Mouse (Mus musculus) hindbrain, embryonic 11.5 days (tissue): Measurements from ENCODE around the gene Fli1. TPM values are rescaled to one million over a fixed set of nuclear protein-coding genes. Genes with fewer than 3 reads are reported as not detected.

Source experiments
- ATAC-seq: fragments of 200-750 bp; cut with Nextera tagmentation; 2 replicates; pipeline ENCODE4 v1.8.0; 2017; ENCODE audit warnings: mild to moderate bottlenecking, moderate TSS enrichment, moderate library complexity; ENCODE audit not compliant: low FRiP score
- DNase-seq: peaks from one replicate; pipeline ENCODE4 v3.0.0-alpha.2; 2015; ENCODE audit warnings: low spot score
- H3K27ac ChIP-seq: fragments of 300-500 bp; sonication (generic); 2 replicates; pipeline ENCODE4 v1.5.1; 2014; ENCODE audit warnings: mild to moderate bottlenecking, low read depth, low read length
- H3K27me3 ChIP-seq: fragments of 300-500 bp; sonication (generic); 2 replicates; pipeline ENCODE4 v1.6.1; 2014; ENCODE audit warnings: mild to moderate bottlenecking, low read length, moderate library complexity, mixed read lengths; ENCODE audit not compliant: control insufficient read depth, insufficient read depth
- H3K36me3 ChIP-seq: fragments of 300-500 bp; sonication (generic); 2 replicates; pipeline ENCODE4 v1.6.1; 2014; ENCODE audit warnings: mild to moderate bottlenecking, low read length, moderate library complexity, mixed read lengths; ENCODE audit not compliant: control insufficient read depth, insufficient read depth
- H3K4me1 ChIP-seq: fragments of 300-500 bp; sonication (generic); replicated peaks from 2 replicates; pipeline ENCODE4 v1.6.1; 2014; ENCODE audit warnings: low read length, mixed read lengths; ENCODE audit not compliant: control insufficient read depth, insufficient read depth
- H3K4me2 ChIP-seq: fragments of 300-500 bp; sonication (generic); replicated peaks from 2 replicates; pipeline ENCODE4 v1.6.1; 2014; ENCODE audit warnings: mild to moderate bottlenecking, low read depth, low read length
- H3K4me3 ChIP-seq: fragments of 300-500 bp; sonication (generic); 2 replicates; pipeline ENCODE4 v1.5.1; 2014; ENCODE audit warnings: low read depth, low read length
- H3K9ac ChIP-seq: fragments of 300-500 bp; sonication (generic); 2 replicates; pipeline ENCODE4 v1.6.1; 2014; ENCODE audit warnings: low read depth, low read length
- H3K9me3 ChIP-seq: fragments of 300-500 bp; sonication (generic); 2 replicates; pipeline ENCODE4 v1.6.1; 2016; ENCODE audit warnings: low read length; ENCODE audit not compliant: control insufficient read depth
- WGBS: fragments of 180-500 bp; shearing (Covaris S2); extraction: QIAGEN DNeasy Blood & Tissue Kit; methylation state at CpG from one replicate; pipeline ENCODE4 v1.1.7; 2014; 5-methylcytosine and 5-hydroxymethylcytosine counted together
- polyA plus RNA-seq: library from polyadenylated mRNA; unstranded; fragments of >200 nt; fragmentation: Nextera tagmentation; extraction: Ambion mirVana; gene quantifications from 2 replicates; pipeline ENCODE4 v1.2.1, GENCODE M21; 2014

Fli1 gene
- polyA plus RNA-seq, 1 experiment from 2014 or later: 22.2 TPM

DNA sequence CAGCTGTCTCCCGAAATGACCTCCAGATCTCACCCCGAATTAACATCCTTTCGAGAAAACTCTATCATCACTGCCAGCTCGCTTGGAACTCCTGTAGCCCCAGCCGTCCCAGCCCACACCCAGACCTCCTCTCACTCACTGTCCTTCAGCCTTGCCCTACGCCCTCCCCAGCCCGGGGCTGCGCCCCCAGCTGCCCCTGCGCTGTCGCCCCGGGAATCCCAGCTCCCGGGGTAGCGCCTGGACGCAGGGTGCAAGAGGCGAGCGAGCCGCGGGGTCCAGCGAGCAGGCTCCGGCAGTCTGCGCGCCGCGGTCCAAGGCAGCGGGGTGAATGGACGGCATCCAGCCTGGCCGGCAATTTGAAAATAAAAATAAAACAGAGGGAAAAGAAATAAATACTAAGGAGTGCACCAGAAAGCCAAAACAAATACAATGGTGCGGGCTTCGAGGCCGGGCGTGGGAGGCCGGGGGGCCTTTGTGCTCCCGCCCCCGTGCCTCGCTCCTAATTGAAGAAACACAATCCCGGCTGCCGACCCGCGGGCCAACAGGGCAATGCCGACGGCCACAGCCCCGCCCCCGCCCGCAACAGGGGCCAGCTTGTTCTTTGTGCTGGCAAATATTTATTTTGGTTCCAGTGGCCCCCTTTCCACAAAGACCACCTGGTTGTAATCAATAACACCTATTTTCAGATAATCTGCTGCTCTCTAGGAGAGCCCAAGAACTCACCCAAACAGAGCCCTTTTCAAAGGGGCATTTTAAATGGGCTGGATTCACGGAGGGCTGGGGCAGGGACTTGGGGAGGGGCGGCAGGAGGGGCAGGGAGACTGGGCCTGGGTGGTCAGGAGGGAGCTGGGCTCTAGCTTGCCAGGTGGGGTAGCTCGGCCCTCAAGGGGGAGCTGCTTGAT, 133.3 kb downstream of the Fli1 start:
- ATAC-seq (peak; percentile 70), DNase-seq (peak; percentile 72)
- peak overlapping the region; percentile 97 for H3K4me2 ChIP-seq
- peaks cover 4% of the 10 kb centered on the region; the same call in 1 of the 2 replicates for H3K4me1 ChIP-seq
- peak overlapping the region; percentile 33; the same call in 1 of the 2 replicates for H3K27ac ChIP-seq
- H3K9ac ChIP-seq: peak overlapping the region; percentile 65
- WGBS: under 1% methylated on average over 47 of the region's 47 CpGs
- H3K36me3 ChIP-seq: no peaks in the 10 kb centered on the region
- peak overlapping the region; percentile 46 for H3K4me3 ChIP-seq
- H3K9me3 ChIP-seq: no peaks in the 10 kb centered on the region
- peaks cover 8% of the 10 kb centered on the region; the same call in 1 of the 2 replicates for H3K27me3 ChIP-seq

DNA sequence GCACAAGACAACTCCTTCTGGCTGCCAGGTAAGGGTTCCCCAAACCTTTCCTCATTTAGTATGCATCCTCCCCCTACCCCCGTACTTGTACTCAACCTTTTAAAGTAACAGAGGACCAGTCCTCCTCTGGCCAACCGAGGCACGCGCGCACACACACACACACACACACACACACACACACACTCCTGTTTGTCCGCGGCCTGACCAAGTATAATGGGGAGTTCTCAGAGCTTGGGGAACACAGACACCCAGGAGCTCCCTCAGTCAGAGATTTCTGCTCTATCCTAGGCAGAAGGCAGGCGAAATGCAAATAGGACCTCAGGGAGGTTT, 134.0 kb downstream of the Fli1 start:
- 2% methylated on average over 8 of the region's 8 CpGs for WGBS
- H3K36me3 ChIP-seq: no peaks in the 10 kb centered on the region
- H3K9me3 ChIP-seq: no peaks in the 10 kb centered on the region
- H3K9ac ChIP-seq: peak overlapping the region; percentile 65; the same call in 1 of the 2 replicates
- H3K4me2 ChIP-seq: peak overlapping the region; percentile 97
- ATAC-seq (peak; percentile 63), DNase-seq (no peak)
- H3K4me1 ChIP-seq: peaks cover 4% of the 10 kb centered on the region; the same call in 1 of the 2 replicates
- peak overlapping the region; percentile 46 for H3K4me3 ChIP-seq
- H3K27me3 ChIP-seq: peaks cover 8% of the 10 kb centered on the region; the same call in 1 of the 2 replicates
- H3K27ac ChIP-seq: no peak overlapping the region

DNA sequence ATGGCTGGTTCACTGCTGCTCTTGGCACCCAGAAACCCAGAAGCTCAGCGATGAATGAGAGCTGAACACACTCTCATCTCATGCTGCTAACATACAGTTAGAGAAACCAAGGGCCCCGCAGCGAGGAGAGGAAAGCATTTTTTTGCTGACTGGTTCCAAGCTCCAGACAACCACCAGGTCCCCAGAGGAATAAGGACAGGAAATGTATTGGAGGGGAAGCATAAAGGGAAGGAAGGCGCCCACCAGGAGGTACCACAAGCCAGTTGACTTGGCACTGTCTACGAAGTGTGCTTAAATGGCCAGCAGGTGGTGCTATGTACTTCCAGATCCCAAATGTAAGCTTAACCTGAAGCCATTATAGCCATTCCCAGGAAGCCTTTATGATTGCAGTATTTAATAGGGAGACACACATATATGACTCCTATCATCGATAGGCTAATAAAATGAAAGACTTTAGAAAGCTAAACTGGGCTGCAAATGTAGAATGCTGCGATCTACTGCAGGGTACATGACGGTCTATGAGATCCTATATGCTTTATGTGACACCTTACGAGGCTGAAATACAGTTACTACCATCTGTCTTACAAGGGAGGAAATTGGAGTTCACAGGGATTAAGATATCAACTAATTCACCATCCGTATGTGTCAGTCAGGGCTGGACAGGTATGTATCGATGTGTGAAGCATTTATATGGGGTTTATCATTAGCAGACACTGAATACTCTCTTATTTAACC, 137.3 kb downstream of the Fli1 start:
- no peak overlapping the region for H3K4me3 ChIP-seq
- H3K27me3 ChIP-seq: peaks cover 7% of the 10 kb centered on the region; the same call in 1 of the 2 replicates
- no peak overlapping the region for H3K27ac ChIP-seq
- no peak overlapping the region for H3K4me2 ChIP-seq
- H3K9me3 ChIP-seq: no peaks in the 10 kb centered on the region
- H3K4me1 ChIP-seq: peaks cover 4% of the 10 kb centered on the region; the same call in 1 of the 2 replicates
- H3K9ac ChIP-seq: no peak overlapping the region
- peak; percentile 65 for ATAC-seq
- H3K36me3 ChIP-seq: no peaks in the 10 kb centered on the region
- WGBS: 45% methylated on average over 11 of the region's 11 CpGs
- DNase-seq: peak; percentile 81

GRCm38 (mm10) chr9:32400662-32401161, 141.9 kb downstream of the Fli1 start:
- no peak for DNase-seq

GRCm38 (mm10) chr9:32400212-32400611, 142.4 kb downstream of the Fli1 start:
- ATAC-seq (no peak), DNase-seq (no peak)
- Histone ChIP-seq H3K4me2 (no peak overlapping the region), H3K9ac (no peak overlapping the region), H3K4me3 (no peak overlapping the region), H3K36me3 (no peaks in the 10 kb centered on the region), H3K27ac (no peak overlapping the region), H3K9me3 (no peaks in the 10 kb centered on the region), H3K27me3 (no peaks in the 10 kb centered on the region), H3K4me1 (no peaks in the 10 kb centered on the region)
- WGBS: 78% methylated on average over 2 of the region's 2 CpGs

More at GRCm38 (mm10) chr9:32400662-32401161, 141.9 kb downstream of the Fli1 start:
- no peak for ATAC-seq
- H3K4me3 ChIP-seq: no peak overlapping the region
- H3K9ac ChIP-seq: no peak overlapping the region
- H3K4me1 ChIP-seq: no peaks in the 10 kb centered on the region
- H3K9me3 ChIP-seq: no peaks in the 10 kb centered on the region
- 73% methylated on average over 5 of the region's 5 CpGs for WGBS
- no peaks in the 10 kb centered on the region for H3K36me3 ChIP-seq
- H3K4me2 ChIP-seq: no peak overlapping the region
- H3K27me3 ChIP-seq: no peaks in the 10 kb centered on the region
- H3K27ac ChIP-seq: no peak overlapping the region

- no peaks in the 10 kb centered on the region for H3K9me3 ChIP-seq
- H3K4me2 ChIP-seq: no peak overlapping the region
- no peak overlapping the region for H3K4me3 ChIP-seq
- no peaks in the 10 kb centered on the region for H3K36me3 ChIP-seq
- no peaks in the 10 kb centered on the region for H3K4me1 ChIP-seq
- WGBS: 96% methylated on average over 4 of the region's 4 CpGs
- H3K27ac ChIP-seq: no peak overlapping the region
- no peaks in the 10 kb centered on the region for H3K27me3 ChIP-seq
- ATAC-seq (no peak), DNase-seq (no peak)
- no peak overlapping the region for H3K9ac ChIP-seq
Measured at GRCm38 (mm10) chr9:32394761-32395161, 147.9 kb downstream of the Fli1 start.

GRCm38 (mm10) chr9:32392716-32393115, 149.9 kb downstream of the Fli1 start:
- ATAC-seq (no peak), DNase-seq (no peak)
- WGBS: 86% methylated on average over 6 of the region's 6 CpGs
- H3K4me1 ChIP-seq: no peaks in the 10 kb centered on the region
- H3K27ac ChIP-seq: no peak overlapping the region
- no peak overlapping the region for H3K4me2 ChIP-seq
- H3K36me3 ChIP-seq: no peaks in the 10 kb centered on the region
- H3K4me3 ChIP-seq: no peak overlapping the region
- no peaks in the 10 kb centered on the region for H3K9me3 ChIP-seq
- no peak overlapping the region for H3K9ac ChIP-seq
- no peaks in the 10 kb centered on the region for H3K27me3 ChIP-seq

DNA sequence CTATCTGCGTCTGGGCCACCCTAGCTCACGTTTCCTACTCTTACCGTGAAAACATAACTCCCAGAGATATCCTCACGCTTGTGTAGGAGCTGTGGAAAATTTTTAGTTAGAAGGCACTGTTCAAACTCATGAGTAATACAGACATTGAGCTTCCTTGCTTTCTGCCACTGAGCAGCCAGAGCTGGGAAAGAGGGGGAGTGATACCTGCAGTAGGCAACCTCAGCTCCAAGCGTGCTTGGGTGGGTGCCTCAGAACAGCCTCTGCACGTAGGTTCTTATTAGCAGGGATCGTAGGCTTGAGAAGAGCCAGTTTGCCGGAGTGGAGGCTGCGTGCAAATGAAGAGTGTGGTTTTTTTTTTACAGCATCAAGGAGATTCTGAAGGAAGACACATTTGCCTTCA, 151.0 kb downstream of the Fli1 start:
- WGBS: 93% methylated on average over 9 of the region's 9 CpGs
- no peak overlapping the region for H3K27ac ChIP-seq

More for the DNA sequence above, 151.0 kb downstream of the Fli1 start:
- DNase-seq: no peak
- H3K9me3 ChIP-seq: no peaks in the 10 kb centered on the region
- no peaks in the 10 kb centered on the region for H3K27me3 ChIP-seq
- H3K4me3 ChIP-seq: no peak overlapping the region
- ATAC-seq: no peak
- no peak overlapping the region for H3K4me2 ChIP-seq
- H3K9ac ChIP-seq: no peak overlapping the region
- H3K4me1 ChIP-seq: no peaks in the 10 kb centered on the region
- no peaks in the 10 kb centered on the region for H3K36me3 ChIP-seq
